Mouse (Mus musculus) adrenal gland, adult 8-10 months (tissue): Measurements from ENCODE around the gene Gm21860. TPM values are rescaled to one million over a fixed set of nuclear protein-coding genes. Genes with fewer than 3 reads are reported as not detected.
A peak's percentile ranks its signal among the peaks of the same experiment; 100 is the strongest.
"Not testable (repeated sequence)": the region's sequence is repeated elsewhere in the genome, so short reads cannot be mapped to it uniquely, and the experiment has no call there.

Experiments
- DNase-seq: peaks from one replicate; pipeline ENCODE4 v3.0.0; 2022
- total RNA-seq, 4 experiments: library from RNA; stranded (reverse); gene quantifications; 2 replicates each; pipeline ENCODE4 v1.2.4; 2022

Gm21860 gene
- total RNA-seq: not detected

GRCm38 (mm10) chrY:90754721-90755120, at the start of gene Gm21860:
Gm21860 (minus strand) TSS chrY:90754821.
- DNase-seq: not testable (repeated sequence)

- DNase-seq: not testable (repeated sequence)
These were observed 29.8 kb upstream of the Gm21860 start, which contains the start of gene Gm47283 for GRCm38 (mm10) chrY:90784438-90784837. Gm47283 (plus strand) TSS chrY:90784738.

DNA sequence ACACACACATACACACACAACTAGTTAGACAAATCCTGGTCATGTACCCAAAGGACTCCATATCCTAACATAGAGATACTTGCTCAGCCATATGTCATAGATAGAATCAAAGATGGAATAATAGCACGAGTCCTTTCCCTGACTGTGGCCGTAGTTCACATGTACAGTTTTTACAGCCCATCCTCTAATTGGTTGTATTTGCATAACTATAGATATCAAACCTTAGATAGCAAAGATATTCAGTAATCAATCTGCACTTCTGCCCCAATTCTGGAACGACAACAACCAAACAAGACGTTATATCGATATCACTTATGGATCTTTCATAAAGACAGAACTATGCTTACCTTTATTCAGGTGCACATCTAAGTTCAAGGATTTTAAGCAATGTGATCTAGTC, 9.4 kb downstream of the Gm21860 start:
- not testable (repeated sequence) for DNase-seq

- DNase-seq: peak; percentile 88
These were observed 10.1 kb downstream of the Gm21860 start for GRCm38 (mm10) chrY:90744381-90744981.

DNA sequence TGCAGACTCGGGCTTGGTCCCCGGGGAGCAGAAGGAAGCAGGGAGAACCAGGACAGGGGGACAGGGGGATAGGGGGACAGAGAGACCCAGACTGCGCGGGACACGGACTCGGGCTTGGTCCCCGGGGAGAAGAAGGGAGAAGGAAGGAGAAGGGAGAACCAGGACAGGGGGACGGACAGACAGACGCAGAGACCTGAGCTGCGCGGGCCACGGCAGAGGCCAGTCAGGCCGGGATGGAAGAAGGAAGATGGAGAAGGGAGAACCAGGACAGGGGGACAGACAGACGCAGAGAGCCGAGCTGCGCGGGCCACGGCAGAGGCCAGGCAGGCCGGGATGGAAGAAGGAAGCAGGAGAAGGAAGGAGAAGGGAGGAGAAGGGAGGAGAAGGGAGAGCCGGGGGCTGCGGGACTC, 10.8 kb downstream of the Gm21860 start:
- DNase-seq: no peak

DNA sequence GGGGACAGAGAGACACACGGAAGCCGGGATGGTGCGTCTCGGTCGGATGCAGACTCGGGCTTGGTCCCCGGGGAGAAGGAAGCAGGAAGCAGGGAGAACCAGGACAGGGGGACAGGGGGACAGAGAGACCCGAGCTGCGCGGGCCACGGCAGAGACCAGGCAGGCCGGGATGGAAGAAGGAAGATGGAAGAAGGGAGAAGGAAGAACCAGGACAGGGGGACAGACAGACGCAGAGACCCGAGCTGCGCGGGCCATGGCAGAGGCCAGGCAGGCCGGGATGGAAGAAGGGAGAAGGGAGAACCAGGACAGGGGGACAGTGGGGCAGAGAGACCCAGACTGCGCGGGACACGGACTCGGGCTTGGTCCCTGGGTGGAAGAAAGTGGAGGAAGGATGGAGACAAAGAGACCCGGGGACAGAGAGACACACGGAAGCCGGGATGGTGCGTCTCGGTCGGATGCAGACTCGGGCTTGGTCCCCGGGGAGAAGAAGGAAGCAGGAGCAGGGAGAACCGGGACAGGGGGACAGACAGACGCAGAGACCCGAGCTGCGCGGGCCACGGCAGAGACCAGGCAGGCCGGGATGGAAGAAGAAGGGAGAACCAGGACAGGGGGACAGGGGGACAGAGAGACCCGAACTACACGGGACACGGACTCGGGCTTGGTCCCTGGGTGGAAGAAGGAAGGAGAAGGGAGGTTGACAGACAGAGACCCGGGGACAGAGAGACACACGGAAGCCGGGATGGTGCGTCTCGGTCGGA, 11.4 kb downstream of the Gm21860 start:
- peak; percentile 23 for DNase-seq

GRCm38 (mm10) chrY:90742261-90743052, 12.2 kb downstream of the Gm21860 start:
- peak; percentile 9 for DNase-seq

GRCm38 (mm10) chrY:90741452-90742260, 13.0 kb downstream of the Gm21860 start:
- DNase-seq: peak; percentile 26

DNA sequence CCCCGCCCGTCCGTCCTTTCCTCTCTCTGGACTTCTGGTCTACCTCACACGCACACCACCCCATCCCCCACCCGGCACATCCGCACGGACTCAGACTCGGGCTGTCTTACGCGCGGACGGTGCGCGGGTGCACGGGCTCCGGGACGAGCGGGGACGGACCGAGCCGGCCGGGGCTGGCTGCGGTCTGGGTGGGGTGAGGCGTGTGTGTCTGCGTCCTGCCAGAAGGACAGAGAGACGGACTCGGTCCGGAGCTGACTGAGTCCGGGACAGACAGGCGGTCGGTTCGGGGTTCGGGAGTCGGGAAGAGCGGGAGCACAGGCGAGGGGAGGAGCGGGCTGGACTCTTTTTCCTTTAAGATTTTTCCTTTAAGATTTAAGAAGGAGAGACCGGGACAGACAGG, 13.6 kb downstream of the Gm21860 start:
- DNase-seq: peak; percentile 2

DNA sequence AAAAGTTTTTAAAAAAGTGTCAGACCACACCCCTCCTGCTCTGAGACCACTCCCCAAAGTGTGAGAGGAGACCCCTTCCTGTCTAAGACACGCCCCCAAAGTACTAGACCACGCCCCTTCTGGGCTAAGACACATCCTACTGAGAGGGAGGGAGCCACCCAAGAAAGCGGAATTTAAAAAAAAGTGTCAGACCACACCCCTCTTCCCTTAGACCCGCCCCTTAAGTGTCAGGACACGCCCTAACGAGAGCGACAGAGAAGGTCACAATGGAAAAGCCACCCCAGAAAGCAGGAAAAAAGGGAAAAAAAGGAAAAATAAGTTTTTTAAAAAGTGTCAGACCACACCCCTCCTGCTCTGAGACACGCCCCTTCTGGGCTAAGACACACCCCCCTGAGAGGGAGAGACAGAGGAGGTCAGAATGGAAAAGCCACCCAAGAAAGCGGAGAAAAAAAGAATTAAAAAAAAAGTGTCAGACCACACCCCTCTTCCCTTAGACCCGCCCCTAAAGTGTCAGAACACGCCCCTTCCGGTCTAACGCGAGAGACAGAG, 14.5 kb downstream of the Gm21860 start:
- DNase-seq: peak; percentile 54

DNA sequence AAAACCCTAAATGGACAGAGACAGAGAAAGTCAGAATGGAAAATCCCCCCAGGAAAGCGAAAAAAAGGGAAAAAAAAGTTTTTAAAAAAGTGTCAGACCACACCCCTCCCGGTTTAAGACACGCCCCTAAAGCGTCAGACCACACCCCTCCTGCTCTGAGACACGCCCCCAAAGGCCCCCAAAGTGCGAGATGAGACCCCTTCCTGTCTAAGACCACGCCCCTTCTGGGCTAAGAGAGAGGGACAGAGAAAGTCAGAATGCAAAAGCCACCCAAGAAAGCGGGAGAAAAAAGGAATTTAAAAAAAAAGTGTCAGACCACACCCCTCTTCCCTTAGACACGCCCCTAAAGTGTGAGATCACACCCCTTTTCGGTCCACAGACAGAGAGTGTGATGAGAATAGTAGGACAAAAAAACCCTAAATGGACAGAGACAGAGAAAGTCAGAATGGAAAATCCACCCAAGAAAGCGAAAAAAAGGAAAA, 15.0 kb downstream of the Gm21860 start:
- peak; percentile 42 for DNase-seq

- peak; percentile 45 for DNase-seq
These were observed 15.6 kb downstream of the Gm21860 start for GRCm38 (mm10) chrY:90738841-90739530.

- DNase-seq: no peak
These were observed 16.3 kb downstream of the Gm21860 start for GRCm38 (mm10) chrY:90738431-90738680.

DNA sequence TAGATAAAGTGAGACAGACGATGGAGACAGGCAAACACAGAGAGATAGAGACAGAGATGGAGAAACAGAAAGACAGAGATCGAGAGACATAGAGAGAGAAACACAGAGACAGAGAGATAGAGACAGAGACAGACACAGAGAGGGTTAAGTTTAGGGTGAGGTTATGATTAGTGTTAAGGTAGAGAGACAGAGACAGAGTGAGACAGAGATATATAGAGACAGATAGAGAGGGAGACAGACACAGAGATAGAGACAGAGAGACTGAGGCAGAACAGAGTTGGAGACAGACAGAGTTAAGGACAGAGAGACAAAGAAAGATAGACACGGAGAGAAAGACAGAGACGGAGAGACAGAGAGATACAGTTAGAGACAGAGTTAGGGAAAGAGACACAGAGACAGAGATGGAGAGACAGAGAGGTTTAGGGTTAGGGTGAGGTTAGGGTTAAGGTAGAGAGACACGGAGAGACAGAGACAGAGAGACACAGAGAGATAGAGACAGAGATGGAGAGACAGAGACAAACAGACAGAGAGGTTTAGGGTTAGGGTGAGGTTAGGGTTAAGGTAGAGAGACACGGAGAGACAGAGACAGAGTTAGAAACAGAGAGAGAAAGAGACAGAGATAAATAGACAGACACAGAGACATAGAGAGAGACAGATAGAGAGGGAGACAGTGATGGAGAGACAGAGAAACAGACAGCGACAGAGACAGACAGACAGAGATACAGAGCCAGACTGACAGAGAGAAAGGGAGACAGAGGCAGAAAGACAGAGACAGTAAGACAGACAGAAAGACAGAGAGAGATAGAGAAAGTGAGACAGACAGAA, 16.8 kb downstream of the Gm21860 start:
- DNase-seq: no peak

DNA sequence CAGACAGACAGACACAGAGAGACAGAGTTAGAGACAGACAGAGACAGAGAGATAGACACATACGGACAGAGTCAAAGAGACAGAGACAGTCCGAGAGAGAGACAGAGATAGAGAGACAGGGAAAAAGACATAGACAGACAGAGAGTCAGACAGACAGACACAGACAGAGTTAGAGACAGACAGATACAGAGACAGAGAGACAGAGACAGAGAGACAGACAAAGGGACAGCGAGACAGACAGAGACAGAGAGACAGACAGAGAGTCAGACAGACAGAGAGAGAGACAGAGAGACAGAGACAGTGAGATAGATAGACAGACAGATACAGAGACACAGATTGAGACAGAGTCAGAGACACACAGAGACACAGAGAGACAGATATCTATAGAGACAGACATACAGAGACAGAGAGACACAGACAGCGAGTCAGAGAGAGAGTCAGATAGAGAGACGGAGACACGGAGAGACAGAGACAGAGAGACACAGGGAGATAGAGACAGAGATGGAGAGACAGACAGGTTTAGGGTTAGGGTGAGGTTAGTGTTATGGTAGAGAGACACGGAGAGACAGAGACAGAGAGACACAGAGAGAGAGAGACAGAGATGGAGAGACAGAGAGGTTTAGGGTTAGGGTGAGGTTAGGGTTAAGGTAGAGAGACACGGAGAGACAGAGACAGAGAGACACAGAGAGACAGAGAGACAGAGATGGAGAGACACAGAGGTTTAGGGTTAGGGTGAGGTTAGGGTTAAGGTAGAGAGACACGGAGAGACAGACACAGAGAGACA, 18.2 kb downstream of the Gm21860 start:
- not testable (repeated sequence) for DNase-seq

GRCm38 (mm10) chrY:90735181-90735895, 19.3 kb downstream of the Gm21860 start:
- DNase-seq: not testable (repeated sequence)

- DNase-seq: peak; percentile 4
These were observed 20.3 kb downstream of the Gm21860 start for GRCm38 (mm10) chrY:90734334-90734696.

- peak; percentile 7 for DNase-seq
These were observed 20.8 kb downstream of the Gm21860 start for GRCm38 (mm10) chrY:90733656-90734333.
